Mouse (Mus musculus): ENCODE data around the gene Nfkbie. TPM values are rescaled to one million over a fixed set of nuclear protein-coding genes. Genes with fewer than 3 reads are reported as not detected.

Gene Nfkbie
- polyA plus RNA-seq, 1 experiment = 50.4 TPM

- DNase-seq (ENCODE audit: low read depth in 1 of 2, low spot score in 2 of 2) = no peak
- Histone ChIP-seq H3K36me3 (ENCODE audit: control insufficient read depth, insufficient read depth, low read length) (no peaks in the 10 kb centered on the region), H3K27me3 (ENCODE audit: control insufficient read depth, insufficient read depth, low read length) (0 out of 2 replicates have a peak, but pooled peaks cover 3% of the 10 kb centered on the region), H3K4me1 (ENCODE audit: control insufficient read depth, insufficient read depth, insufficient read length) (no peaks in the 10 kb centered on the region), H3K27ac (ENCODE audit: insufficient read depth, low read length) (no peak overlapping the region), H3K4me3 (ENCODE audit: extremely low read depth, insufficient read depth, insufficient read length) (no peak overlapping the region)
- WGBS = 74% methylated on average over 4 of the region's 4 CpGs
- TF ChIP-seq CTCF (IDR thresholded peaks at IDR 0.05; ENCODE audit: extremely low read depth, insufficient read depth, insufficient read length, insufficient replicate concordance) (no peak), POLR2A (IDR thresholded peaks at IDR 0.05; ENCODE audit: low read depth, low read length) (no peak)
Observed at GRCm38 (mm10) chr17:45524961-45525360, 30.5 kb upstream of the Nfkbie start.

- no peak overlapping the region for H3K4me3 ChIP-seq (ENCODE audit: extremely low read depth, insufficient read depth, insufficient read length)
- H3K36me3 ChIP-seq (ENCODE audit: control insufficient read depth, insufficient read depth, low read length) = no peaks in the 10 kb centered on the region
- 57% methylated on average over 5 of the region's 5 CpGs for WGBS
- H3K4me1 ChIP-seq (ENCODE audit: control insufficient read depth, insufficient read depth, insufficient read length) = no peaks in the 10 kb centered on the region
- H3K27me3 ChIP-seq (ENCODE audit: control insufficient read depth, insufficient read depth, low read length) = 0 out of 2 replicates have a peak, but pooled peaks cover 3% of the 10 kb centered on the region
- DNase-seq (ENCODE audit: low read depth in 1 of 2, low spot score in 2 of 2) = no peak
- TF ChIP-seq POLR2A (IDR thresholded peaks at IDR 0.05; ENCODE audit: low read depth, low read length) = no peak
- TF ChIP-seq CTCF (IDR thresholded peaks at IDR 0.05; ENCODE audit: extremely low read depth, insufficient read depth, insufficient read length, insufficient replicate concordance) = no peak
- H3K27ac ChIP-seq (ENCODE audit: insufficient read depth, low read length) = no peak overlapping the region
Observed at GRCm38 (mm10) chr17:45526571-45526970, 28.9 kb upstream of the Nfkbie start.

GRCm38 (mm10) chr17:45530346-45530782 lies 25.1 kb upstream of the Nfkbie start:
- no peak for DNase-seq (ENCODE audit: low read depth in 1 of 2, low spot score in 2 of 2)
- 36% methylated on average over 13 of the region's 13 CpGs for WGBS
- Histone ChIP-seq H3K4me3 (ENCODE audit: extremely low read depth, insufficient read depth, insufficient read length) (no peak overlapping the region), H3K27ac (ENCODE audit: insufficient read depth, low read length) (no peak overlapping the region), H3K27me3 (ENCODE audit: control insufficient read depth, insufficient read depth, low read length) (no peaks in the 10 kb centered on the region), H3K4me1 (ENCODE audit: control insufficient read depth, insufficient read depth, insufficient read length) (no peaks in the 10 kb centered on the region), H3K36me3 (ENCODE audit: control insufficient read depth, insufficient read depth, low read length) (no peaks in the 10 kb centered on the region)
- TF ChIP-seq CTCF (IDR thresholded peaks at IDR 0.05; ENCODE audit: extremely low read depth, insufficient read depth, insufficient read length, insufficient replicate concordance) (no peak), POLR2A (IDR thresholded peaks at IDR 0.05; ENCODE audit: low read depth, low read length) (no peak)

- Histone ChIP-seq H3K36me3 (ENCODE audit: control insufficient read depth, insufficient read depth, low read length) (no peaks in the 10 kb centered on the region), H3K27me3 (ENCODE audit: control insufficient read depth, insufficient read depth, low read length) (0 out of 2 replicates have a peak, but pooled peaks cover 1% of the 10 kb centered on the region), H3K27ac (ENCODE audit: insufficient read depth, low read length) (no peak overlapping the region), H3K4me1 (ENCODE audit: control insufficient read depth, insufficient read depth, insufficient read length) (no peaks in the 10 kb centered on the region), H3K4me3 (ENCODE audit: extremely low read depth, insufficient read depth, insufficient read length) (no peak overlapping the region)
- 41% methylated on average over 15 of the region's 15 CpGs for WGBS
- DNase-seq (ENCODE audit: low read depth in 1 of 2, low spot score in 2 of 2) = no peak
- TF ChIP-seq CTCF (IDR thresholded peaks at IDR 0.05; ENCODE audit: extremely low read depth, insufficient read depth, insufficient read length, insufficient replicate concordance) (no peak), POLR2A (IDR thresholded peaks at IDR 0.05; ENCODE audit: low read depth, low read length) (no peak)
Observed at GRCm38 (mm10) chr17:45532896-45533295, 22.6 kb upstream of the Nfkbie start.

GRCm38 (mm10) chr17:45536264-45536663 lies 19.2 kb upstream of the Nfkbie start:
- no peak for TF ChIP-seq CTCF (IDR thresholded peaks at IDR 0.05; ENCODE audit: extremely low read depth, insufficient read depth, insufficient read length, insufficient replicate concordance)
- WGBS = 13% methylated on average over 5 of the region's 5 CpGs
- Histone ChIP-seq H3K27ac (ENCODE audit: insufficient read depth, low read length) (no peak overlapping the region), H3K36me3 (ENCODE audit: control insufficient read depth, insufficient read depth, low read length) (no peaks in the 10 kb centered on the region), H3K27me3 (ENCODE audit: control insufficient read depth, insufficient read depth, low read length) (0 out of 2 replicates have a peak, but pooled peaks cover 1% of the 10 kb centered on the region), H3K4me1 (ENCODE audit: control insufficient read depth, insufficient read depth, insufficient read length) (no peaks in the 10 kb centered on the region), H3K4me3 (ENCODE audit: extremely low read depth, insufficient read depth, insufficient read length) (no peak overlapping the region)
- DNase-seq (ENCODE audit: low read depth in 1 of 2, low spot score in 2 of 2) = no peak

- 61% methylated on average over 4 of the region's 4 CpGs for WGBS
- H3K4me3 ChIP-seq (ENCODE audit: extremely low read depth, insufficient read depth, insufficient read length) = no peak overlapping the region
- peaks cover 1% of the 10 kb centered on the region; the same call in 1 of the 2 replicates for H3K27me3 ChIP-seq (ENCODE audit: control insufficient read depth, insufficient read depth, low read length)
- no peak overlapping the region for H3K27ac ChIP-seq (ENCODE audit: insufficient read depth, low read length)
- TF ChIP-seq CTCF (IDR thresholded peaks at IDR 0.05; ENCODE audit: extremely low read depth, insufficient read depth, insufficient read length, insufficient replicate concordance) (no peak), POLR2A (IDR thresholded peaks at IDR 0.05; ENCODE audit: low read depth, low read length) (no peak)
- no peak for DNase-seq (ENCODE audit: low read depth in 1 of 2, low spot score in 2 of 2)
- H3K36me3 ChIP-seq (ENCODE audit: control insufficient read depth, insufficient read depth, low read length) = no peaks in the 10 kb centered on the region
- H3K4me1 ChIP-seq (ENCODE audit: control insufficient read depth, insufficient read depth, insufficient read length) = no peaks in the 10 kb centered on the region
Observed at GRCm38 (mm10) chr17:45538394-45538793, 17.1 kb upstream of the Nfkbie start.

- TF ChIP-seq POLR2A (IDR thresholded peaks at IDR 0.05; ENCODE audit: low read depth, low read length) = no peak
- H3K27ac ChIP-seq (ENCODE audit: insufficient read depth, low read length) = no peak overlapping the region
- H3K4me1 ChIP-seq (ENCODE audit: control insufficient read depth, insufficient read depth, insufficient read length) = no peaks in the 10 kb centered on the region
- H3K27me3 ChIP-seq (ENCODE audit: control insufficient read depth, insufficient read depth, low read length) = peaks cover 6% of the 10 kb centered on the region; the same call in 1 of the 2 replicates
- no peak for DNase-seq (ENCODE audit: low read depth in 1 of 2, low spot score in 2 of 2)
- no peak overlapping the region for H3K4me3 ChIP-seq (ENCODE audit: extremely low read depth, insufficient read depth, insufficient read length)
- WGBS = 81% methylated on average over 21 of the region's 21 CpGs
- no peaks in the 10 kb centered on the region for H3K36me3 ChIP-seq (ENCODE audit: control insufficient read depth, insufficient read depth, low read length)
Observed at GRCm38 (mm10) chr17:45539664-45540063, 15.8 kb upstream of the Nfkbie start.

Data from spleen, adult 2 months (tissue).